In the genomic region with DNA sequence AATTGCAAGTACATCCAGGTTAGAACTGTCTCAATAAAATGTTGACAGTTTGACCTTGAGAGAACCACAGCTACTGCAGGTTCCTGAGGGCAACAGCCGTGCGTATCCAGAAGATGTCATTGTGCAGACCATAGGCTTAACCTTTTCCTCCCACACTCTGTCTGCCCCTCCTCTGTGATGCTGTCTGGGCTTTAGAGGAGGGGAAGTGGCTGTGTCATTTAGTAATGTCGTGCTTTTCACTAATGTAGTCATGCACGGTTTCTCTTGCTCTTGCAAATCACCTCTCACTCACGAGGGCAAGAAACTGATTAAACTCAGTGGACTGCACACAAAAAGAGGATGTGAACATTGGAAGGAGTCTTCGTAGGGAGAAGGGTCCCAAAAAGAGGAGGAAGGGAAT, we compare ENCODE assay signal across 22 mouse cellular contexts.
DNase-seq lines count a peak whose midpoint lies in the region; ATAC-seq lines count a peak whose summit lies in the region.
"Had no signal": no experiment of that assay in that cellular context is flagged by ENCODE, and none has a peak within 500 bp of the region (broad histone marks: within the 10 kb centered on the region; RNA-seq: fewer than 3 reads in every experiment).

No protein-coding gene starts in this region.

- H3K4me2 ChIP-seq in hindbrain, embryonic 11.5 days (replicated peaks; ENCODE audit: low read depth, low read length) = no peak overlapping the region
- H3K4me2 ChIP-seq in neural tube, embryonic 11.5 days (ENCODE audit: low read depth) = no peak overlapping the region
- H3K4me2 ChIP-seq: embryonic facial prominence, embryonic 15.5 days; heart, embryonic 11.5 days; heart, embryonic 15.5 days; hindbrain, embryonic 15.5 days had no signal

- H3K4me1 ChIP-seq in hindbrain, embryonic 10.5 days (replicated peaks) = peaks cover 27% of the 10 kb centered on the region
- H3K4me1 ChIP-seq in hindbrain, embryonic 11.5 days (replicated peaks; ENCODE audit: control insufficient read depth, insufficient read depth, low read length) = no peaks in the 10 kb centered on the region
- H3K4me1 ChIP-seq in neural tube, embryonic 11.5 days (ENCODE audit: control insufficient read depth, insufficient read depth, low read length) = 0 out of 2 replicates have a peak, but pooled peaks cover 2% of the 10 kb centered on the region
- H3K4me1 ChIP-seq: embryonic facial prominence, embryonic 15.5 days; heart, embryonic 15.5 days had no signal

- WGBS in hindbrain, embryonic 10.5 days = 19% methylated on average over 6 of the region's 6 CpGs
- WGBS in hindbrain, embryonic 11.5 days = 20% methylated on average over 6 of the region's 6 CpGs
- 29% methylated on average over 6 of the region's 6 CpGs for WGBS in neural tube, embryonic 11.5 days

- DNase-seq in hindbrain, embryonic 10.5 days (ENCODE audit: low spot score) = peak; percentile 10
- no peak for DNase-seq in hindbrain, embryonic 11.5 days (ENCODE audit: low spot score)
- peak; percentile 3 to 9 for DNase-seq in kidney, postnatal 4 days
- DNase-seq in kidney, adult 8-10 months = no peak
- no peak for DNase-seq in neural tube, embryonic 11.5 days (ENCODE audit: low spot score)
- DNase-seq in neural tube, embryonic 10.5 days (ENCODE audit: extremely low spot score, low spot score) = no peak
- no peak for DNase-seq in left cerebral cortex, adult 11 months (ENCODE audit: low spot score)
- no peak for DNase-seq in right cerebral cortex, postnatal 36 days (ENCODE audit: low spot score in 2 of 2)
- DNase-seq: adrenal gland, postnatal 10 days; cerebellum, adult 11 months; cerebellum, adult 8-10 months; cerebellum, postnatal 14 days; gastrocnemius, postnatal 14 days; heart, adult 2 months; heart, postnatal 14 days had no signal

- no peaks in the 10 kb centered on the region for H3K9me3 ChIP-seq in hindbrain, embryonic 10.5 days
- H3K9me3 ChIP-seq in hindbrain, embryonic 11.5 days (ENCODE audit: control insufficient read depth, low read length) = no peaks in the 10 kb centered on the region
- no peaks in the 10 kb centered on the region for H3K9me3 ChIP-seq in neural tube, embryonic 11.5 days (ENCODE audit: control insufficient read depth, low read length)
- H3K9me3 ChIP-seq: embryonic facial prominence, embryonic 15.5 days; forebrain, embryonic 10.5 days; heart, embryonic 15.5 days; hindbrain, embryonic 15.5 days had no signal

- no peak overlapping the region for H3K9ac ChIP-seq in hindbrain, embryonic 11.5 days (ENCODE audit: low read depth, low read length)
- H3K9ac ChIP-seq in neural tube, embryonic 11.5 days (ENCODE audit: low read length) = no peak overlapping the region
- H3K9ac ChIP-seq: embryonic facial prominence, embryonic 15.5 days; heart, embryonic 15.5 days; hindbrain, embryonic 15.5 days had no signal

- no peaks in the 10 kb centered on the region for H3K27me3 ChIP-seq in hindbrain, embryonic 10.5 days (ENCODE audit: insufficient read depth, poor library complexity, severe bottlenecking)
- no peaks in the 10 kb centered on the region for H3K27me3 ChIP-seq in hindbrain, embryonic 11.5 days (ENCODE audit: control insufficient read depth, insufficient read depth, low read length)
- no peaks in the 10 kb centered on the region for H3K27me3 ChIP-seq in neural tube, embryonic 11.5 days (ENCODE audit: control insufficient read depth, insufficient read depth, low read length)
- H3K27me3 ChIP-seq: embryonic facial prominence, embryonic 15.5 days; heart, embryonic 15.5 days; hindbrain, embryonic 15.5 days had no signal

- H3K36me3 ChIP-seq in hindbrain, embryonic 10.5 days = no peaks in the 10 kb centered on the region
- H3K36me3 ChIP-seq in hindbrain, embryonic 11.5 days (ENCODE audit: control insufficient read depth, insufficient read depth, low read length) = no peaks in the 10 kb centered on the region
- H3K36me3 ChIP-seq in neural tube, embryonic 11.5 days (ENCODE audit: control insufficient read depth, insufficient read depth, low read length) = no peaks in the 10 kb centered on the region
- H3K36me3 ChIP-seq: embryonic facial prominence, embryonic 15.5 days; forebrain, embryonic 10.5 days; heart, embryonic 15.5 days; hindbrain, embryonic 15.5 days had no signal

- no peak for ATAC-seq in hindbrain, embryonic 11.5 days (ENCODE audit: low FRiP score)
- peak; percentile 36; the same call in 1 of the 2 replicates for ATAC-seq in neural tube, embryonic 11.5 days (ENCODE audit: insufficient read depth, low FRiP score, low TSS enrichment)
- ATAC-seq: forebrain, embryonic 16.5 days had no signal

- H3K4me3 ChIP-seq in hindbrain, embryonic 10.5 days = no peak overlapping the region
- no peak overlapping the region for H3K4me3 ChIP-seq in hindbrain, embryonic 11.5 days (ENCODE audit: low read depth, low read length)
- H3K4me3 ChIP-seq in neural tube, embryonic 11.5 days (ENCODE audit: low read depth, low read length) = no peak overlapping the region
- H3K4me3 ChIP-seq: embryonic facial prominence, embryonic 15.5 days; erythroblast, embryonic 14.5 days; forebrain, embryonic 10.5 days; heart, adult 2 months; heart, embryonic 15.5 days; hindbrain, embryonic 15.5 days had no signal

- no peak overlapping the region for H3K27ac ChIP-seq in hindbrain, embryonic 10.5 days
- no peak overlapping the region for H3K27ac ChIP-seq in hindbrain, embryonic 11.5 days (ENCODE audit: low read depth, low read length)
- no peak overlapping the region for H3K27ac ChIP-seq in neural tube, embryonic 11.5 days (ENCODE audit: low read depth, low read length)
- H3K27ac ChIP-seq: embryonic facial prominence, embryonic 15.5 days; forebrain, embryonic 10.5 days; heart, adult 2 months; heart, embryonic 15.5 days; hindbrain, embryonic 15.5 days had no signal

Comparison
In these comparisons a context has a peak if more than half of its experiments do, and no peak if none do; other contexts are left out.
1. DNase-seq: peak in hindbrain, embryonic 10.5 days (single experiment) and kidney, postnatal 4 days (2 of 2); none in hindbrain, embryonic 11.5 days (single experiment), kidney, adult 8-10 months (0 of 2), neural tube, embryonic 11.5 days (single experiment), neural tube, embryonic 10.5 days (single experiment), left cerebral cortex, adult 11 months (single experiment) and right cerebral cortex, postnatal 36 days (0 of 2).